Mouse (Mus musculus) c-Kit-positive CD71-positive TER-119-positive erythroid progenitor cells, embryonic 14.5 days (primary cell): ENCODE results near the gene Nol12.

ENCODE experiments used
- DNase-seq: peaks from one replicate; pipeline ENCODE4 v3.0.0-alpha.2; 2013; ENCODE audit warnings: low spot score

Gene Nol12

GRCm38 (mm10) chr15:78916052-78916826 is 18.5 kb upstream of the Nol12 start:
- DNase-seq, result no peak

DNA sequence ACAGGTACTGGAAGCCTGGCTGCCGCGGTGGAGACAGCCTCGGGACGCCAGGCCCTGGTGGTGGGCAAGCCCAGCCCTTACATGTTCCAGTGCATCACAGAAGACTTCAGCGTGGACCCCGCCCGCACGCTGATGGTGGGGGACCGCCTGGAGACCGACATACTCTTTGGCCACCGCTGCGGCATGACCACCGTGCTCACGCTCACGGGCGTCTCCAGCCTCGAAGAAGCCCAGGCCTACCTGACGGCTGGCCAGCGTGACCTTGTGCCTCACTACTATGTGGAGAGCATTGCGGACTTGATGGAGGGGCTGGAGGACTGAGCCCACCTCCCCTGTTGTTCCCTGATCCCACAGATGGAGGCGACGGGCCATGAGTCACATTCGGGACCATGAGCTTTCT is 16.6 kb upstream of the Nol12 start:
- no peak for DNase-seq

GRCm38 (mm10) chr15:78919914-78920313 is 14.8 kb upstream of the Nol12 start:
- no peak for DNase-seq

- peak; percentile 89 for DNase-seq
Measured at GRCm38 (mm10) chr15:78922700-78923099, 12.0 kb upstream of the Nol12 start.

- DNase-seq, result peak; percentile 82
Measured at GRCm38 (mm10) chr15:78923585-78923984, 11.1 kb upstream of the Nol12 start.

DNA sequence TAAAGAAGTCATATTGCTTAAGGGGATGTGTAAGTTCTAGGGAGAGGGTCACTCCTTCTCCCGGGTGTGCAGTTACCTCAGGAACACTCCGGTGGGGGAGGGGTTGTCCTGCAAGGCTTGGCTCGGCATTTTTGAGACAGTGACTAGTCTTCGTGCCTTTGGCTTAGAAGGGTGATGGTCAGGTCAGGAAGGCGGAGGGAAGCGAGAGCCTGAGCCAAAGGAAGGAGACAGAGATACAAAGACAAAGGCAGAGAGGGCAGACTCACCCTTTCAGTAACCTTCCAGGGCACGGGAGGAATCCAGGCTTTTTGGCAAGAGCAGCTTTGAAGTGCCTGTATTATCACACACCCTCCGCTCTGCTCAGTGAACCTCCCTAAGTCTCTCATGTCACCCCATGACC is 9.6 kb upstream of the Nol12 start:
- no peak for DNase-seq

DNA sequence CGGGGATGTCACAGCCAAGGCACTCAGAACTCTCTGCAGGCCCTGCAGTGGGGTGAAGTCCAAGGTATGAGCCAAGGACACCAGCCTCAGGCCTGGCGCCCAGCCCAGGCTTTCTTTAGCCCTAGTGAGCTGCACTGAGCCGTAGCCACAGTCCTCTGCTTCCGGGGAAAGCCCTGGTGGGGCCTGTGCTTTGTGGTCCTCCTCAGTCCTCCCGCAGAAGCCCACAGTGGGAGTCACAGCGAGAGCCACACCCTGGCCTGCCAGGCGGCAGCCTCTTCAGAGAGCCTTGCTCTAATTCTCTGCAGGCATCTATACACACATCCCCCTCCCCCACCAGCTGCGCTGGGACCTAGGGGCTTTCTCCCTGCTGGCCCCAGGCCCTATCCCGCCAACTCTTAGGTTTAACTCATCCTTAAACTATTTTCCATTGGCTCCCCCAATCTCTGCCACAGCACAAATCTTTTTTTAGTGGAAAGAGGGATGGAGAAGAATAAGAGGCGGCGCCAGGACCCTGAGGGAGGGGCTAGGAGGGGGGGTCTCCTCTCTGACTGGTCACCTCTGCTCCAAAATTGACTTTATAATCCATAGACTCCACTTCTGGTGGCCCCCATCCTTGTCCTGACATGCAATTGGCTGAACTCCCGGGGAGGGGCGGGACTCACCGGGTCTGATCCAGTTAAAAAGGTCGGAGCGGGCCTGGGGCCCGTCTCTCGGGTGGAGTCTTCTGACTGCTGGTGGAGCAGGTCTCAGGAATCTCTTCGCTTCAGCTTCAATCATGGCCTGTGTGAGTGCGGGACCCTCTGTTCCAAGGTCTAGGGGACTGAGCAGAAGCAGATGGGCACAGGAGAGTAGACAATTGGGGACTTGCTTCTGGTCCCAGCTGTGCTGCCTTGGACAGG is 8.5 kb upstream of the Nol12 start, which contains the start of gene Lgals1:
Lgals1 (plus strand) TSS at position 705 of the 899 bp plus-strand sequence.
- peak; percentile 79 for DNase-seq

DNA sequence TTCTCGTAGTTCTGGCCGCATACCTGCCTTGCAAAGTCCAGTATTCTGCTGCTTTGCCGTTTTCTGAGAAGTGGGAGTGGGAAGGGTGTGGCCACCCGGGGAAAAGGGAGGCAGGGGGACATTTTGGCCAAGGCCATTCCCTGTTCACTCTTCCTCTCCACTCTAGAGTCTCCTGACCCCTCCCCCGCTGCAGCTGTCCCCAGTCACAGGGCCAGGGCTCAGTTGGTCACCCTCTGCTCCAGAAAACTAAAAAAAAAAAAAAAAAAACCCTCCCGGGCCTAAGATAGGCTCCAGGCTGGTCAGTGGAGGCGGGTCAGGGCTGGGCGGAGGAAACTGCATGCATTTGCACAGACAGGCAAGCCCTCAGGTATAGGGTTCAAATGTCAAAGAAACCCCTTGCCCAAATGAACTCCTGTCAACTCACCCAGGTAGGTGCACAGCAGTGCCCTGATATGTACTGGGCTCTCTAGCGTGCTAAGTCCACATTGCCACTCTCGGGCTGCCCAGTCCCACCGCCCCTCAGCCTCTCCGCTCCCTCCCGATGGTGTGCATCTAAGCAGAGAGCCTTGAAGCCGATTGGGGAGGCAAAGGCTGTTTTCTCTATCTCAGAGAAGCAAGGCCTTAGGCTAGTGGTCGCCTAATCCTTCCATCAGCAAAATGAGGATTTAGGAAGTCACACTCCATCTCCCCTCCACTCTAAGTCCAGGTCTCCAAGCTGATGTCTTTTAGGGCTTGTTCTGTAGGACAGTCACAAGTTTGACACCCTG is 7.5 kb upstream of the Nol12 start:
- no peak for DNase-seq

DNA sequence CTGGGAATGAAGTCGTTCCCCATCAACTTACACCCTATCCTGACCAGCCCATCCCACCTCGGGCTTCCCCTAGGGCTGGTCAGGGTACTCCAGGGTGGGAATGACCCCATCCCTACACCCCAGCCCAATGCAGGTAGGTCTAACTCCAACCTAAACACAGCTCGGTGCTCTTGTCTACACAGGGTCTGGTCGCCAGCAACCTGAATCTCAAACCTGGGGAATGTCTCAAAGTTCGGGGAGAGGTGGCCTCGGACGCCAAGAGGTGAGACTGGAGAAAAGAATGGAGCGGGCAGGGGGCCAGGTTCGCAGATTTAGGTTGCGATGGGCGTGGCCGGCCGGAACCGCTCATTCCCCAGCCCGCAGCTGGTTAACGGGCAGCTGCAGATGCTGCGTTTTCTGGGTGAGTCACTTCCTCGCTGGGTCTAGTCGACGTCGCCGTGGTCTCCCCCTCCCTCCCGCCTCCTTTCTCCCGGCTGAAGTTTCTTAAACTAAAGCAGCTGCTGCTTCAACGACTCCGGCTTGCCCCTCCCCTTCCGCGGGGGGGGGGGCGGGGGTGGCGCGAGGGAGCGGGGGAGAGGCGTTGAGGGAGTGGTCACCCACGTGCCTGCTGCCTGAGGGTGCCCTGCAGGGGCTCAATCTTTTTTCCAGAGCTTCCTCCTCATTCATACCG is 6.8 kb upstream of the Nol12 start:
- no peak for DNase-seq

DNA sequence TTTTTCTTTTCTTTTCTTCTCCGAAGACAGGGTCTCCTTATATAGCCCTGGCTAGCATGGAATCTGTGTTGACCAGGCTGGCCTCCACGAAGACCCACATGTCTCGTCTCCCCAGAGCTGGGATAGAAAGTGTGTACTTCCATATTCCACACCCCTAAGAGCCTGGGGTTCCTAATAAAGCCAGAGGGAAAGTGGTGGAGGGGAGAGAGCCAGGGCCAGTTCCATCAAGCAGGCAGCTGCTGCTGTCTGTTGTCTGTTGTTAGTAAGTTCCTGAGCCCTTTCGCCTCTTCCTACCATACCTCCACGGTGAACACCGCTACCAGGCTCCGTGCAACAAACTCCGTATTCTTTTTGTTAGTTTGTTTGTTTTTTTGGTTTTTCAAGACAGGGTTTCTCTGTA is 6.2 kb upstream of the Nol12 start:
- DNase-seq, result no peak

DNA sequence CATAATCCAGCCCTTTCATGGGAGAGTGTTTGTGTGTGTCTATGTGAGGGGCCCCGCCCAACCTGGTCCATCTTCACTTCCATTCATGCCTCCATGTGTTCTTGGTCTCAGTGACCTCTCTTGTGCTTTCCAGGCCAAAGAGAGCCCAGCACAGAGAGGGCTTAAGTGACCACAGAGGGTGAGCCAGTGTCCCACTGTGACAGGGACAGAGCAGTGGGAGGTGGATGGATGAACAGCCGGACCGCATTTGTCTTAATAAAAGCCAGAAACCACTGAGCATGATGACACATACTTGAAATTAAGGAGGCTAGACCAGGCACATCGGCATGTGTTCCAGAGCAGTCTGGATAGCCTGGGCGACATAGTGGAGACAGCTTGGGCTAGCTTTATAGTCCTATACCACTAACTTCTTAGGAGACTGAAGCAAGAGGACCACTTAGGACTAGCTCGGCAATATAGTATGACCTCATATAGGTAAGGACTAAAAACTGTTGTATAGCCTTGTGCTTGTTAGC is 4.5 kb upstream of the Nol12 start:
- no peak for DNase-seq

GRCm38 (mm10) chr15:78930801-78931426 is 3.8 kb upstream of the Nol12 start:
- no peak for DNase-seq

- DNase-seq, result peak; percentile 81
Measured at GRCm38 (mm10) chr15:78931577-78931976, 3.2 kb upstream of the Nol12 start.

GRCm38 (mm10) chr15:78936403-78936802 is 1.7 kb downstream of the Nol12 start:
- DNase-seq, result no peak

DNA sequence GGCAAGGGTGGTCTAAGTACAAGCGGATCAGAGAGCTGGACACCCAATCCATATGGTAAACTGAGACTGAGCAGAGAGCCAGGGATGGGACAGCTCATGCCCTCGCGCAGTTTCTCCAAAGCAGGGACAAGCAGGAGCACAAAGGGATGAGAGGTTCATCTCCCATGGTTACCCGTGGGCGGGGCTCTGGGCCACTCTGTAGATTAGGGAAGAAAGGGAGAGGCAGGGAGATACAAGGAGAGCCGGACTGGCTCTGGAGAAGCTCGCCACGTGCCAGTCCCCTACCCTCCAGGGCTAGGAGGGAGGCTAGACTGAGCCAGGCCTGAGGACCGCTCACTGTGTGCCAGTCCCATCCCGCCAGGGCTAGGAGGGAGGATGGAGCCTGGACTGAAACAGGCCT is 2.6 kb downstream of the Nol12 start:
- no peak for DNase-seq

DNA sequence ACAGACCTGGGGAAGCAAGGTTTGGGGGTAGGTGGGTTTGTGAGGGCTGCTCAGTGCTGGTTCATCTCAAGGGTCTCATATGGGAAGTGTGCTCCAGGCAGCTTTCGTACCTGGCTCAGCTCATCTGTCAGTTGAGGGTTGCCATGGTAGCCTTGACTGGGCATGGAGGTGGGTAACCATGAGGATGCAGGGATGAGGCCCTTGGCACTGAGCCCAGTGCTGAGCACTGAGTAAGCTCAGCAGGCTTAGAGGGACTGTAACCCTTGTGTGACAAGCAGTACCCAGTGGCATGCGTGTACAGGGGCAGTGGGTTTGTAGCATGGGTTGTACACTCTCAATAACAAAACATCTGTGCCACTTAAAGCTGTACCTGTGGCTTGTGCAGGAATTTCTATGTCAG is 3.2 kb downstream of the Nol12 start:
- DNase-seq, result no peak

- DNase-seq, result no peak
Measured at GRCm38 (mm10) chr15:78940325-78940724, 5.6 kb downstream of the Nol12 start.

DNA sequence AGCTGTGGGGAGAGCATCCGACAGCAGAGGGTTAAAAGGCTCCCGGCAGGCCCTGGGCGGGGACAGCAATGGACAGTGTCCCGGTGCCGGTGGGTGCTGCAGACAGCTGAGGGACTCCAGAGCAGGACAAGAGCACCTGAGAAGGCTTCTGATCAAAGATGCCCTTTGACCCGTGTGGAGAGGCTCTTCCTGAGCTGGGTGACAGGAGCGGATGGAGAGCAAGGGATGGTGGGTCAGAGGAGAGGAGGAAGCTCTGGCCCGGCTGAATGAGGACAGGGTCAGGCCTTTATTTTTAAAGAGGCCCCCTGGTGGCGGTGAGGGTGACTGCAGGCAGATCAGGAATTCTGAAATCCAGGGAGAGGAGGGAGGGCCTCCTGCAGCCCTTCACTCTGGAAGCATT is 7.9 kb downstream of the Nol12 start:
- no peak for DNase-seq

DNA sequence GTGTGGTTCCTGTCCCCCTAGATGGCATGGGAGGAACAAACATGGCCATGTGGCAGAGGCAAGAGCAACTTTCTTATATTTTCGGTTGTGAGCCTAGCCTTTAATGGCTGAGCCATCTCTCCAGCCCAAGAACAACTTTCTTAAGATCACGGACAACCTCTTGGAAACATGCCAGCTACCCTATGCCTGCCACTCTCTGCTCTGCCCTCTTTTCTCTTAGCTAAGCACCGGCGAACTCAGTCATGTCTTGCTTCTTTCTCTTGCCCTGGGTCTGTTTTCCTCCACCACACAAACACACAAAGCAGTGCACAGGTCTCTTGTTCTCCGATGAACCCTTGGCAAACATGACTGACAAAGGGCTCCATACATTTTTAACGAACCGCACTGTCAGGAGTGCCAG is 11.5 kb downstream of the Nol12 start:
- no peak for DNase-seq

- DNase-seq, result peak; percentile 73
Measured at GRCm38 (mm10) chr15:78947657-78948056, 12.9 kb downstream of the Nol12 start, which contains the start of gene Triobp. Gene Triobp, plus strand, starts transcription at chr15:78947724.

- DNase-seq, result no peak
Measured at GRCm38 (mm10) chr15:78948152-78948725, 13.5 kb downstream of the Nol12 start.
